Mouse (Mus musculus): Measurements from ENCODE around the gene Cntrl.

The Cntrl gene

GRCm38 (mm10) chr2:35222822-35223391, 113.6 kb downstream of the Cntrl start:
- DNase-seq (ENCODE audit: low spot score), result no peak

- no peak for DNase-seq (ENCODE audit: low spot score)
Observed at GRCm38 (mm10) chr2:35224285-35224684, 115.0 kb downstream of the Cntrl start.

- no peak for DNase-seq (ENCODE audit: low spot score)
Observed at GRCm38 (mm10) chr2:35228145-35228544, 118.9 kb downstream of the Cntrl start.

Data from embryo, embryonic 10 days (tissue).